ENCODE assay signal across 11 mouse cellular contexts in genomic region chr10:60389447-60389865, GRCm38 (mm10). TPM values are rescaled to one million over a fixed set of nuclear protein-coding genes. Genes with fewer than 3 reads are reported as not detected.
DNase-seq lines count a peak whose midpoint lies in the region; TF ChIP-seq lines count a peak whose summit lies in the region.
"Had no signal": no experiment of that assay in that cellular context is flagged by ENCODE, and none has a peak within 500 bp of the region (broad histone marks: within the 10 kb centered on the region; RNA-seq: fewer than 3 reads in every experiment).

No protein-coding gene starts in this region.

- H3K4me2 ChIP-seq in myocyte (ENCODE audit: low read depth) = peak overlapping the region; percentile 63
- H3K4me2 ChIP-seq: embryonic facial prominence, embryonic 13.5 days had no signal

- no peak for TF ChIP-seq POLR2A in myocyte (IDR thresholded peaks at IDR 0.05; ENCODE audit: insufficient read length, low read depth)

- intact Hi-C loops in heart, postnatal 10 days (cut with DNase I) = no loop called here

- H3K79me2 ChIP-seq in myocyte (ENCODE audit: control insufficient read depth, insufficient read depth) = no peaks in the 10 kb centered on the region

- no peak overlapping the region for H3K4me3 ChIP-seq in myocyte
- H3K4me3 ChIP-seq: embryonic facial prominence, embryonic 13.5 days had no signal

- DNase-seq in testis, postnatal 14 days (ENCODE audit: low spot score) = peak; percentile 18
- DNase-seq in testis, postnatal 10 days (ENCODE audit: low spot score) = no peak
- peak; percentile 47 for DNase-seq in heart, postnatal 10 days
- no peak for DNase-seq in frontal cortex, postnatal 36 days (ENCODE audit: low spot score in 2 of 2)
- DNase-seq in right cerebral cortex, postnatal 36 days (ENCODE audit: low spot score in 2 of 2) = no peak
- no peak for DNase-seq in Muller cell, postnatal 12 days (ENCODE audit: inconsistent ontology term)
- no peak for DNase-seq in adrenal gland, postnatal 4 days (ENCODE audit: low spot score in 2 of 2)
- DNase-seq: kidney, adult 18-20 months; right cerebral cortex, postnatal 25 days had no signal

- H3K36me3 ChIP-seq in myocyte (ENCODE audit: control insufficient read depth, insufficient read depth) = no peaks in the 10 kb centered on the region
- H3K36me3 ChIP-seq: embryonic facial prominence, embryonic 13.5 days had no signal

- no peak overlapping the region for H3ac ChIP-seq in myocyte (ENCODE audit: control insufficient read depth, insufficient read length)

- H3K27me3 ChIP-seq in myocyte (ENCODE audit: control insufficient read depth, insufficient read depth, insufficient read length) = no peaks in the 10 kb centered on the region
- H3K27me3 ChIP-seq: embryonic facial prominence, embryonic 13.5 days had no signal

TF ChIP-seq in myocyte, 11 proteins besides CTCF, POLR2A, EP300 and RAD21:
- TF ChIP-seq POLR2AphosphoS2 (IDR thresholded peaks at IDR 0.05; ENCODE audit: insufficient read length, low read depth) (no peak), TCF3 (IDR thresholded peaks at IDR 0.05; ENCODE audit: insufficient read length, low read depth) (no peak), E2F4 (IDR thresholded peaks at IDR 0.05; ENCODE audit: insufficient read depth) (no peak), MYOD1 (IDR thresholded peaks at IDR 0.05; ENCODE audit: control insufficient read depth in 1 of 3, insufficient read length in 2 of 3, low read depth in 2 of 3) (peak in 2 of 3 experiments; percentile 21 to 68), SRF (IDR thresholded peaks at IDR 0.05; ENCODE audit: control insufficient read depth, insufficient read length, low read depth) (no peak), MYOG (IDR thresholded peaks at IDR 0.05; ENCODE audit: control insufficient read depth in 1 of 3, insufficient read depth in 1 of 3, insufficient read length in 2 of 3, low read depth in 2 of 3) (peak in 1 of 3 experiments; percentile 37), REST (IDR thresholded peaks at IDR 0.05; ENCODE audit: insufficient read depth, insufficient read length) (no peak), CEBPB (IDR thresholded peaks at IDR 0.05; ENCODE audit: insufficient read depth, poor library complexity, severe bottlenecking) (no peak), USF1 (IDR thresholded peaks at IDR 0.05; ENCODE audit: low read depth) (no peak)
TF ChIP-seq in myocyte: peak in this region for 2.

RNA-seq across cellular contexts. Expression of gene Gm17455, which starts 10.1 kb away (rescaled TPM):
- not detected for total RNA-seq in heart, postnatal 10 days (2021)
- polyA plus RNA-seq in myocyte (2012; fragmentation: generic; extraction: Trizol) = 20.5 TPM
- total RNA-seq in adrenal gland, postnatal 4 days (2021) = not detected

RNA-seq across cellular contexts. Expression of gene Vsir, which starts 42.8 kb away (rescaled TPM):
- total RNA-seq in heart, postnatal 10 days (2021) = 10 to 100 TPM; 20.4 to 27.3 TPM
- 5.3 TPM for polyA plus RNA-seq in myocyte (2012; fragmentation: generic; extraction: Trizol)
- total RNA-seq in adrenal gland, postnatal 4 days (2021) = 10 to 100 TPM; 15.7 to 16.5 TPM

Comparison
In these comparisons a context has a peak if more than half of its experiments do, and no peak if none do; other contexts are left out.
1. DNase-seq: peak in testis, postnatal 14 days (single experiment) and heart, postnatal 10 days (2 of 2); none in testis, postnatal 10 days (single experiment), frontal cortex, postnatal 36 days (0 of 2), right cerebral cortex, postnatal 36 days (0 of 2), Muller cell, postnatal 12 days (single experiment) and adrenal gland, postnatal 4 days (0 of 2).